Mouse (Mus musculus) granulocyte monocyte progenitor cell, adult 5-6 weeks (primary cell): ENCODE results near the gene Zfp619. TPM values are rescaled to one million over a fixed set of nuclear protein-coding genes. Genes with fewer than 3 reads are reported as not detected.
"Not testable (repeated sequence)": the region's sequence is repeated elsewhere in the genome, so short reads cannot be mapped to it uniquely, and the experiment has no call there.

Source experiments
- ATAC-seq: replicated peaks from 2 replicates; pipeline ENCODE4 v1.8.0; 2016; ENCODE audit warnings: mild to moderate bottlenecking, moderate TSS enrichment, inconsistent platforms; ENCODE audit not compliant: poor library complexity, severe bottlenecking
- total RNA-seq, 2 experiments: library from RNA; stranded (forward) in 1 of 2; stranded (reverse) in 1 of 2; fragments of 200-712, 200-1000 nt in 1 of 2; fragments of >200 nt in 1 of 2; fragmentation: Nextera tagmentation in 1 of 2; gene quantifications; 2 replicates each; pipeline ENCODE4 v1.2.3; 2014 to 2017

Gene Zfp619
- 3.4 and 4.5 TPM in 2 replicates for total RNA-seq (2014; fragmentation: Nextera tagmentation)
- 2.0 and 3.0 TPM in 2 replicates for total RNA-seq (2017)

DNA sequence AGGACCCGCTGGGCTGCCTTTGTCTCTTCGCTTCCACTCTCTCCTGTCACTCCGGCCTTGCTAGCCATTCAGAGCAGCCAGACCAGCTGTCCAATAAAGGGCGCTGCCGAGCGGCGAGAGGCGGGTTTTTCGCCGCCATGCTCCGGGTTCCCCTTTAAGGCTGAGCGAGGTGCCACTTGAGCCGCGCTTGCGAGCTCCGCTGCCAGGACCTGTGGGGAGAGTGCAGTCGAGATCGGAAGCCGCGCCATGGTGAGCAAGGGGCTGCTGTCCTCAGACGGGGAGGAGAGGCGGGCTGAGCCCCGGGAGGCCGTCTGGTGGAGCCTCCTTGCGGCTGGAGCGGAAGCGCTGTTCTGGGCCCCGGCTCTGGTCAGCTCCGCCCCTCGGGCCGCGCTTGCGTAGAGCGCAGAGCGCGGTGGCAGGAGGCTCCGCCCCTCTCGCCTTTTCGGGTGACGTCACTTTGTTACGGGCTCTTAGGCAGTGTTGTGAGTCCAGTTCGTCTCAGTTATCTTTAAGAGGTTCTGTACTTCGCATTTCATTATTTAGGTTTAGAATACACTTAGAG, at the start of gene Zfp619:
Zfp619 (plus strand) TSS at position 151 of the 562 bp plus-strand sequence.
- ATAC-seq: peak; percentile 96

DNA sequence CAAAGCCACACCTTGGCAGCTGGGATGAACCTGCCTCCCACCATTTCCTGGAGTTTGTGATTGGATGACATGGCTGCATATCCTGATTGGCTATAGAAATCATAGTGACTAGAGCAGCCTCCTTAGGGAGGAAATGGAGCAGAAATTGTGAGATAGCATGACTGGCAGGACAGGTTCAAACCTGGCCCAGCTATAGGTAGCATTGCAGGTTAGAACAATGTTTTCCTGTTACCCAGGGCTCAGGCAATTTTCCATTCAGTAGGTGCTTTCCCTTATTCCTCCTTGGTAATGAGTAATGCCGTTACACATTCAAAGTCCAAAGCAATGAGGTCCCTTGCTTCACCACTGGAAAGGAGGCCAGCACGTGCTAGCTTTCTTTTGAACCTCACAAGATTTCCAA, 38.6 kb upstream of the Zfp619 start:
- ATAC-seq: no peak

DNA sequence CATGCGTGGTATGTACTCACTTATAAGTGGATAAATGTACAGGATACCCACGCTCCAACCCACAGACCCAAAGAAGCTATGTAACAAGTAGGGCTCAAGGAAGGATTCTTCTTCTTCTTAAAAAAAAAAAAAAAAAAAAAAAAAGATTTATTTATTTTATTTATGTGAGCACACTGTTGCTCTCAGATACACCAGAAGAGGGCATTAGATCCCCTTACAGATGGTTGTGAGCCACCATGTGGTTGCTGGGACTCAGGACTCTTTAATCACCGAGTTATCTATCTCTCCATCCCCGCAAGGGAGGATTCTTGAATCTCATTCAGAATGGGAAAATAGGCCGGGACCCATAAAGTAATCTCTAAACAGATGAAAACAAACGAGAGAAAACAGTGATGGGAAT, 33.2 kb upstream of the Zfp619 start:
- ATAC-seq: no peak; the same call in 1 of the 2 replicates

DNA sequence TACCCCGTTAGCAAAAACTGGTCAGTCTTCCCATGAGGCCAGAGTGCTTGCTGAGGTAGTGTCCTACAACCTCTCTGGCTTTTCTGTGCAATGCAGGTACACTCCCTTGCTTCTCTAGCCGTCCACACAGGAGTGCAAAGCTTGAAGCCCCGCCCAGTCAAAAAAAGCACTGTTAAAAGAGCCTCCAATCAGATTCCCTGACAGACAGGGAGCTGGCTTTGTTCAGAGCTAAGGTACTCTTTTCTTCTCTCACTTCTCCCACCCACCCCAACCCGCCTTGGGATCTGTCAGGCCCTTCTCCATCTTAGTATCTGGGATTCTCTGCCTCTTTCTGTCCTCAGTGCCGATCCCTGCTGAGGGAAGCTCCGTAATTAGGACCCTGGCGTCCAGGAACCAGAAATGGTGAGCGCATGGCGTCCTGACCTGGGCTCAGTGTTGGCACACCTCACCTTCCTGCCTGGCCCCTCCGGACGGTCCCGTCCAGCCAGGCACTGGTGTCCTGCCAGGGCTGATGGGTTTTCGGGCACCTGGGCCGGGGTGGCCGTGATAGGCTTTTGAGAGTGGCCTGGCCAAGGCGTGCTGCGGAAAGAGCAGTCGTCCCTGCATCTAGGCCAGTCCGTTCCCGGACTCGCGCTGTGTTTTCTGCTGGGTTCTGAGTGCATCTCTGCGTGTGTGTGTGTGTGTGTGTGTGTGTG, 30.3 kb upstream of the Zfp619 start:
- peak; percentile 61 for ATAC-seq

DNA sequence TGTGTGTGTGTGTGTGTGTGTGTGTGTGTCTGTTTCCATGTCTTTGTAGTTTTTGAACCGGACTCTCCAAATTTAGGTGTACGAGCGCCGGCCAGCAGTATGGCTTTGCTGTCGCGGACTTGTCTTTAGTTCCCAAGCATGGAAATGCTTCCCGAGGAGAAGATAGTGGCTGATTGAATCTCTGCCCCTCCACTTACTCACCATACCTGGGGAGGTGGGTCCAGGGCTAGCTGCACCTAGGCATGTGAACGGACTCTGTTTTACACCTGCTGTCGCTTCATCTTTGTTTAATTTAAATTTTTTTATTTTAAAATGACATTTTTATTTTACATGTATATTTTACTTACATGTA, 29.7 kb upstream of the Zfp619 start:
- no peak for ATAC-seq

DNA sequence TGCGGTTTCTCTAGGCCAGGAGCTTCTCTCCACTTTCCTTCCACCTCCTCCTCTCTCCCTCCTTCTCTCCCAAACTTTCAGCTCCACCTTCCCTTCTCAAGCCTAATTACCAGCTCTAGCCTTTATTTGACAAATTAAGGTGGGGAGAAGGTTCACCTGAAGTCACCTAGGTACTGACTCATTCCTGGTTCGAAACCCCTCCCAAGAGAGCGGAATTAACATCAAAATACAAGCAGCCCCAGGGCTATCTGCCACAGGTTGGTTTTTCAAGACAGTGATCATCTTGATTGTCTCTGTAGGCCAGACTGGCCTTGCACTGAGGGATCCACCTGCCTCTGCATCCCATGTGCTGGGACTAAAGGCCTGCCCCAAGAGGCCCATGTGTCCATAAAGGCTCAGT, 22.9 kb upstream of the Zfp619 start:
- ATAC-seq: no peak

DNA sequence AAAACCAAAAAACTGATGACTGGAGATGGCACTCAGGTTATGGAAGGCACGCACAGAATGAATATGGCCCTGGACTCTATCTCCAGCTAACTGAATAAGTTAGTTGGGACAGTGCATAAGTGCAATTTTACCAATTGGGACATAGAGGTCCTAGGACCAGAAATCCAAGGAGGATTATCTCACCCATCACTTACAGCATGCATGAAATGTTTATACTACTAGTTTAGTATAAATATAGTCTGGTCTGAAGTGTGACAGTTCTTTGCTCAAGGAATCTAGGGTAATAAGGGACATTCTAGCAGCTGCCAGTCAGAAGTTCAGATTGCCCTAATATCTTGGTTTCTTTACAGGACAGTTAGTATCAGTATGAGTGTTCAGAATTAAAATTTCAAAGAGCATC, 13.5 kb upstream of the Zfp619 start:
- ATAC-seq: no peak

DNA sequence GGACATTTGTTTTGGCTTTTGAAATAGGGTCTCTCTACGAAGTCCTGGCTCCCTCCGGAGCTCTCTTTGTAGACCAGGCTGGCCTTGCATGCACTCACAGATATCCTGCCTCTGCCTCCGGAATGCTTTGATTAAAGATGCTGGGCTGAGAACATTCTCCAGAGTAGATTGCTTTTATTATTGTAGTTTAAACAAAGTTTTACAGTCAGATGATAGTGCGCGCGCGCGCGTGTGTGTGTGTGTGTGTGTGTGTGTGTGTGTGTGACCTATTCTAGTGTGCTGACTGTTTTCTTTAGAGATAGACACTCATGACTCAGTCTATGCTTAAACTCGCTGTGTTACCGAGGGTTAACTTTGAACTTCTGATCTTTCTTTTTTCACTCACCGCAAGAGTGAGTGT, 796 bp downstream of the Zfp619 start:
- ATAC-seq: no peak

DNA sequence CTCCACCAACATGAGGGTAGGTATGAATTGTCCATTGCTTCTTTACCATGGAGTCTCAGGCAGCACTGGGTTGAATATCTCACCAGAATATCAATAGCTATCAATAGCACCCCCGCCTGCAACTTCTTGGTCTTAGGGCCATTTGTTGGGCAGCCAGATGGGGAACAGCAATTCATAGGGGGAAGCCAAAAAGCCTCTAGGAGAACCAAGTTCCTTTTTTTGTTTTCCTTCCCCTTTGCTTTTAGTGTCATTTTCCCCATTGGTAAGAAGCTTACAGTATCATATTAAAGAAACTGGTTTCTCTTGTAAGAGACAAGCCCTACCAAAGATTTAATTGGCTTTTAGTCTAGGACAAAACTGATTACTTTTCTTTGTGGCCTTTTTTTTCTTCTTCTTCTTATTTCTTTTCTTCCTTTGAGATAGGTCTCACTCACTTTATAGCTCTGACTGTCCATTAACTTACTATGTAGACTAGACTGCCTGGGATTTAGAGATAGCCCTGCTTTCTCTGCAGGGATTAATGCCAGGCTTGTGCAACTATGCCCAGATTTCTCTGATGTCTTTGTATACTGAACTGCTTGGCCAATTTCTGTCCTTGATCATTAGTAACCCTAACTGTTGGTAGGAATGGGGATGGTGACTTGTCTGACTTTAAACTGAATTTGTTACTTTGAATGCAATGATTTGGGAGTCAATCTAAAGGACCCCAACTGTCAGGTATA, 6.3 kb downstream of the Zfp619 start:
- ATAC-seq: peak; percentile 97

DNA sequence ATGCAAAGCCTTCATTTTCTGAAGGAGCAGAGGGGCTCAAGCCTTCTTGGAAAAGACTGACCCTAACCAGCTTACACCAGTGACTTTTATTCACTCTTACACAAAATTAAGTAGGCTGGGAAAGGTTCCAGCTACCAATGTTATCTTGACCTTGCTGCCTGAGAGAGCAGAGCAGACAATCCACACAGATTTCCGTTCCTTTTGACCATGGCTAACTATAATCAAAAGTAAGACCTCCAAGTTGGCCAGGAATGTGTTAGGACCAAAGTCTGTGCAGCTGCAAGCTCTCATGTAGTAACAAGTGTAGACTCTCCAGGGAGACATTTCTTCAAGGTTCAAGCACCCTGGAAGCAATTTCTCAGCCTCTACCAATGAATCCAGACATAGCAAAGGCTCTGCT, 25.6 kb downstream of the Zfp619 start:
- no peak for ATAC-seq

DNA sequence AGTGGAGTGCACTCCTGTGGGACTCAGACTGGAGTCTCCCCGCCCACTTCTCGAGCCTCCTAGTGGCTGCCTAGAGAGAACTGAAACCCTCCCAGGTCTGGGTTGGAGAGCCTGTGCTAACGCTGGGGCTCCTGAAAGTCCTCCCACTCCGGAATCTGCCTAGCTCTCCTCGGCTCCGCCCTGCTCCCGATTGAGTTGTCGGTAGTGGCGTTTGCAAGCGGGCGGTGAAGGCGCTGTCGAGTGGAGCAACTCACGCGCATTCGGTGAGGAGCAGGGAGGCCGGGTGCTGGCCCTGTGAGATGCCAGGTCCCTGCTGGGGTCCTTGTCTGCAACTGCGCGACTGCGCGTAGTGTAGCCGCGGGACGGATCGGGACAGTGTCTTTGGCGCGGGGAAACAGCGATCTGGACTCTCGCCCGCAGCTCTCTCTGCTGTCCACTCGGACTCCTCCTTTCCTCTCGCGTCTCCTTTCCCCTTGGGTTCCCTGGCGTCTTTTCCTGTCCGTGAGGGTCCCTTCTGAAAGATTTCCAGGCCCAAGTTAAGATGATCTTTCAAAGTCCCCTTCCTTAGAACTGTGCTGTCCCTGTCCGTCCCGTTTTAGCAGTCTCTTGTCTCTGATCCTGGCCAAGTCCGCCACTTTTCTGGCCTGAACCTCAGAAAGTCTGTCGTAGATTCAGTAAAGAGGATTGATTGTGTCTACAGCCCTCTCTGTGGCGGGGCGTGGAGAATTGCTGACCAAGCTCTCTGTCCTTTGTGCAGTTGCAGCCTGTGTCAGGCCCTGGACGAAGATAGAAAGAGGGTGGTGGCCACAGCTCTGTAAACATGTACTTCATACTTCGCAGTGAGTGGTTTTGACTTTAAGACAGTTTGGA, 26.9 kb downstream of the Zfp619 start:
- ATAC-seq: peak; percentile 98

DNA sequence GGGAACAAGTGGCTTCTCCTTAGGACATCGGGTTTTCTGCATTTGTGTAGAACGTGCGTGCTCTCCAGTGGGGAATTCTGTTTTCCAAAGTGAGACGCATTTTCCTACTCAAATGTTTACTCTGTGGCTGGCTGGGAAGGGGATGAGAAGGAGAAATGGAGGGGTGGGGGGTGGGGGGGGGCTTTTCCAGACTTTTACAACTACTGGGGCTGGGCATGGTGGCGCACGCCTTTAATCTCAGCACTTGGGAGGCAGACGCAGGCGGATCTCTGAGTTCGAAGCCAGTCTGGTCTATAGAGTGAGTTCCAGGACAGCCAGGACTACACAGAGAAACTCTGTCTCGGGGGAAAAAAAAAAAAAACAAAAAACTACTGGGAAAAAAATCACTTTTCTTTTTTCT, 27.6 kb downstream of the Zfp619 start:
- ATAC-seq: no peak

DNA sequence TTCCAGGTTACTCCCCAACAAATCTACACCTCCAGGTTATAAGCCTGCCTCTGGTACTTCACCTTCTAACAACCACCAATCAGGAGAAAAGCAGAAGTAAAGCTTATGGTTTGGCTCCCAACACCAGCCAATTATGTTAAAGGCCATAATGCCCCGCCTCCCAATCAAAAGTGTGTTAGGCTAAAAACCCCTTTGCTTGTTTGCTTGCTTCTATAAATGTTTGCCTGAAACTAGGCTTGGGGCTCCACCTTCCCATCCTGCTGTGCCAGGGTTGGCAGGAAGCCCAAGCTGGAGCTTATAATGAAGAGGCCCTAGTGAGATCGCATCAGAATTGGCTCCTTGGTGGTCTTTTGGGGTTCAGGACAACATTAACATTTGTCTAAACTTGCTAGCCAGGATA, 31.8 kb downstream of the Zfp619 start:
- ATAC-seq: no peak

DNA sequence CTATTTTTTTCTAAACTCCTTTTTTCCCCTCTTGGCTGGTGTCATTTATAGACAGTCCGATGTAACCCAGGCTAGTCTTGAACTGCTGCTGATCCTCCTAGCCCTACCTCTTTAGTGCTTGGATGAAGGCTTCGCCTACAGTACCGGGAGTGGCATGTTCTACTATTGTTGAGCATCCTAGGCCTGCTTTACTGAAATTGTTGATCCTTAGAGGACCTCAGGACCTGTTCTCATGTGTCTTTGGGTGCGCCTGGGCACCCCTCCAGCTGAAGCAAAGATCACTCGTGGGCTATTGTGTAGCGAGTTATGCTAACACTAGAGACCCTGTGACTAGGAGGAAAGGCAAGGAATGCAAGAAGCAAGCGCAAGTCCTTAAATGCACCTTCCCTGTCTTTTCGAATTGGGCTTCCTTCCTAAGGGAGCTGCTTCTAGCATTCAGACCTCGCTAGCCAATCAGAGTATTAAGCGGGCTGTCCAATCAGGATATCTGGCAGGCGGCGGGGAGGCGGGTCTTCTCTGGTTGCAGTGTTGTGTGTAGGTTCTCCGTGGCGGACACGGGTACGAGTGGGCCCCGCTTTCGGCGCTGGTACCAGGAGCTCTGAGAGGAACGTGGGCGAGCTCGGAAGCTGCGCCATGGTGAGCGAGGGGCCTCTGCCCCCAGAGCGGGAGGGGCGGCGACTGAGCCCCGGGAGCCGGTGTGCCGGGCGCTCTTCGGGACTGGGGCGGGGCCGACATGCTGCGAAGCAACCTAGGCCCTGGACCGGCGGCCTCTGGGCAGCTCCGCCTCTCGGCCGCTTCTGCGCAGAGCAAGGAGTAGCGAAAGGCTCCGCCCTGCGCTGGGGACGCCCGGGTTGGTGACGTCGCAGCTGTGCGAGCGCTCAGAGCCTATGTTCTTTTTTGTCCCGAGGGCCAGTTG, 34.7 kb downstream of the Zfp619 start:
- ATAC-seq: peak; percentile 93

DNA sequence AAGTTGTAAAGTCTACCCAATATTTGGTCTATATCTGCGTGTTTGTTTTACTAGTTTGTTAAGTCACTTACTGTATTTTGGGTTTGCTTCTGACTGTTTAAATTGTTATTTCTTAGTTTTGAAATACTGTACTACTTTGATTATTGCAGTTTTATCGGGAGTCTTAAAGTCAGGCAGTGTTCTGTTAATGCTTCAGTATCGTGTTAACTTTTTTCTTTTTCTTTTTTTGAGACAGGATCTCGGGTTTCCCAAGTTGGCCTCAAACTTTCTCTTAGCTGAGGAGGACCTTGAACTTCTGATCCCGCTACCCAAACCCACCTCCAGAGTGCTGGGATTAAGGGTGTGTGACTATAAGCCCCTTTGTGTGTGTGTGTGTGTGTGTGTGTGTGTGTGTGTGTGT, 35.4 kb downstream of the Zfp619 start:
- no peak for ATAC-seq

DNA sequence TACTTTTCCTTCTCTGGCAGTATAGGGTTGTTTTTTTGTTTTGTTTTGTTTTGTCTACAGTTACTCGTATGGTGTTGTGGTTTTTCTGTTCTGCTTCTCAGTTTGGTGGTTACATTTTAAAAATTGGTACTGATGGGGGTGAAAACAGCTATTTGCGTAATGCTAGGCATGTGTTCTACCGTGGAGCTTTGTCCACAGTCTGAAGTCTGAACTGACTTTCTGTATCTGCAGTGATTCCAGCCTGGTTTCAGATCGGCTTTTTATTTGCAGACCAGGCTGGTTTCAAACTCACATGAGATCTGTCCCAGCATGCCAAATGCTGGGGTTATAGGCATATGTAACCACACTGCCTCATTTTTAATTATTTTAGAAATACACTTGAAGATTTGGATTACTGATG, 36.3 kb downstream of the Zfp619 start:
- no peak for ATAC-seq

DNA sequence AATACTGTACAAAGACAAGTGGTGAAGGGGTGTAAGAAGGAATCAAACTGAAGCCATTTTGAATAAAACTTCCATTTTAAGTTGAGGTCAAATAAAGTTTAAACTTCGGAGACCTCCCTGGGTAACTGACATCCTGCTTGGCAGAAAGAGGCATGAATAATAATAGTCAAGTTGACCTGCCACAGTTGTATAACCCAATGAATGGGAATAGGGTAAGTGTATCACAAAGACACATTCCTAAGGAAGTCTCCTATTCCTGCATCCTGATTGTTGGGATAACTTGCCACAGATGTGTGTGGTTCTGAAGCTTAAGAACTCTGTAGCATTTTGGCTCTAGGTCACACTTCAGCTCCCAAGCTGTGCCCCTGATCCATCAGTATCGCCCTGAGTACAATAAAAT, 62.5 kb downstream of the Zfp619 start:
- ATAC-seq: no peak

DNA sequence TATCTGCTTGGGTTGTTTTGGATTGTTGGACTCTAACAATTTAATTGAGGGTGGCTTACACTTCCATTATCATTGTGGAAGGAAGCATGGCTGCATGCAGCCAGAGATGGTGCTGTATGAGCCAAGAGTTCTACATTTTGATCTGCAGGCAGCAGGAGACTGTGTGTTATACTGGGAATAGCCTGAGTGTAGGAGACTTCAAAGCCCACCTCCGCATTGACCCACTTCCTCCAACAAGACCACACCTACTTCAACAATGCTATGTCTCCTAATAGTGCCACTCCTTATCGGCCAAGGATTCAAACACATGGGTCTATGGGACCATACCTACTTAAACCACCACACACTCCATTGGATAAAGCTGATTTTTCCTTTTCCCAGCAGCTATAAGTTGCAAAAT, 63.0 kb downstream of the Zfp619 start:
- no peak for ATAC-seq

DNA sequence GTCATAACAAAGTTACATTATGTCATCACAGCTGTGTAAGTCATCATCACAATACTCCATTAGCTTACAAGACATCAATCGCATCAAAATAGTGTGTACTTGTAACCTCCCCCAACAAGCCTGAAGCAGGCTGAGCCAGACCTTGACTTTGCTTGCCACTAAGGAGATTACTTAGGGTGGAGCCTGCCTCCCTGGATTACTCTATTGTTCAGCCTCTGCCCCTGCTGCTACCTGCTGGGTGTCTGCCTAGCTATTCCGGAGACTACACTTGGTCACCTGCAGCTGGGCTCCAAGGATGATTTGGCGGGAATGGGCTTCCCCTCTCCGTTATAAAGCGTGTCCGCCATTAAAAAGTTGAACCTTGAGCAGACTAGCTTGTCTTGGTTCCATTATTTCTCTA, 69.3 kb downstream of the Zfp619 start:
- not testable (repeated sequence) for ATAC-seq

DNA sequence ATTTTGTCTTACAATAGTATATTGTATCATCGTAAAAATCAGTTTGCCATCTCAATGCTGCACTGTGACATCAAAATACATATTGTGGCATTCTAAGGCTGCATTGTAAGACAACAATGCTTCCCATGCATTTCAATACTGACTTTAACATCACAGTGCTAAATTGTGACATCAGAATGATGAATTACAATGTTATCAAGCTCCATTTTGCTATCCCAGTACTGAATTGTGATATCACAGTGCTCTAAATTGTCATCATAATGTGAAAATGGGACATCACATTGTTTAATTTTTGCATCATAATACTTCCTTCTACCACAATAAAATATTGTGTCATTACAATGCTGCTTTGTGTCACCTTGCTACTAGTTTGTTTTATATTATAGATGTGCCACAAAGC, 70.5 kb downstream of the Zfp619 start:
- 0 out of 2 replicates have a peak, but pooled peaks have one; percentile 13 for ATAC-seq
